Mouse (Mus musculus): Measurements from ENCODE around the gene Usp7. TPM values are rescaled to one million over a fixed set of nuclear protein-coding genes. Genes with fewer than 3 reads are reported as not detected.
A peak's percentile ranks its signal among the peaks of the same experiment; 100 is the strongest.

The Usp7 gene
- polyA plus RNA-seq, 1 experiment from 2014 or later, result 45.7 TPM

DNA sequence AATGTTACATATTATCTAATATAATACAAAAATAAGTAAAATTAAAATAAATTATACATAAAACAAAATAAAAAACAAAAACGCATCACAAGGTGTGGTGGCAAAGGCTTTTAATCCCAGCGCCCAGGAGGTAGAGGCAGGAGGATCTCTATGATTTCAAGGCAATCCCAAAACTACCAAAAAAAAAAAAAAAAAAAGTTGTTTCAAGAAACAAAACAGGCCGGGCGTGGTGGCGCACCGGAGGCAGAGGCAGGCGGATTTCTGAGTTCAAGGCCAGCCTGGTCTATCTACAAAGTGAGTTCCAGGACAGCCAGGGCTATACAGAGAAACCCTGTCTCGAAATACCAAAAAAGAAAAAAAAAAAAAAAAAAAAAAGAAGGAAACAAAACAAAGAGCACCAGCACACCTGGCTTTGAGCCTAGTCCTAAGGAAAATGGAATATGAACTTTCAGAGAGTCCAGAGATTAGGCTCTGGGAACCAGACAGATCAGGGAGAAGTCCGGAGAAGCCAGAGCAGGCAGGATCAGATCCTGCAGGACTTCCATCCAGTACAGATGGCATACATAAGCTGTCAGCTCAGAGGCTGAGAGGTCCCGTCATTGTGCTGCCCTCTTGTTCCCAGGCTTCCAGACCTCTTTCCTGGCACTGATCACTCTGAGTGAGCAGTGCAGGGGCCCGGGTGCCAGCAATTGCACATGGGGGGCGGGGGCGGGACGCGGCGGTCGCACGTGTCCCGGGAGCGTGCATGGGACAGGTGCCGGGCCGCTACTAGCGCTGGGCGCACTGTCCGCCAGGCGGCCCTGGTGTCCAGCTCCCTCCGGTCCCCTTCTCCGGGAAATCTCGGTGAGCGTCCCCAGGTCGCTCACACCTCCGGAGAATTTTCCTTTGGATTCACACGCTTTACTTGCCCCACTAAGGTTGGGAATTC is 36.8 kb upstream of the Usp7 start:
- 12% methylated on average over 33 of the region's 33 CpGs for WGBS
- H3K9ac ChIP-seq (ENCODE audit: low read length), result peak overlapping the region; percentile 60
- ATAC-seq (replicated peaks; ENCODE audit: low FRiP score) (peak; percentile 45), DNase-seq (ENCODE audit: low spot score) (peak; percentile 84)
- no peaks in the 10 kb centered on the region; the same call in 1 of the 2 replicates for H3K36me3 ChIP-seq (ENCODE audit: control insufficient read depth, insufficient read depth, low read length)
- H3K4me2 ChIP-seq (ENCODE audit: low read depth, low read length, severe bottlenecking), result peak overlapping the region; percentile 81
- peak overlapping the region; percentile 48 for H3K4me3 ChIP-seq (ENCODE audit: low read depth, low read length)
- H3K27me3 ChIP-seq (ENCODE audit: control insufficient read depth, insufficient read depth, low read length), result no peaks in the 10 kb centered on the region
- peak overlapping the region; percentile 88 for H3K27ac ChIP-seq (ENCODE audit: low read depth, low read length)
- H3K9me3 ChIP-seq (ENCODE audit: control insufficient read depth, low read length), result no peaks in the 10 kb centered on the region
- H3K4me1 ChIP-seq (replicated peaks; ENCODE audit: control insufficient read depth, insufficient read depth, low read length), result peaks cover 2% of the 10 kb centered on the region; the same call in 1 of the 2 replicates

DNA sequence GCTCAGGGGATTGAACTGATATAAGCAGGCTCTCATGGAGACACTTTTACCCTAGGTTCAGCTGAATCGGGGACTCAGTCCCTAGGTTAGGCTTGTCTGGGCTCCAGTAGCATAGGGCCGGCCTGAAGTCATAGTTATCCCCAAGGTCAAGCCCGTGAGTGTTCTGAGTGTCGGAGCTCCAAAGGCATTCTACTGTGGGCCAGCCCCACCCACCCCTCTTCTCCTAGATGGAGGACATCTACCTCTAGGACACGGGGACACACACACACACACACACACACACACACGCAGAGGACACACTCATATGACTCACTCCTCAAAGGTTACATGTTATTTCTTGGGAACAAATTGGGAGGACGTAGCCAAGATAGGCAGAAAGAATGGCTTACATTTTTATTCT is 35.3 kb upstream of the Usp7 start:
- Histone ChIP-seq H3K9ac (ENCODE audit: low read length) (no peak overlapping the region), H3K9me3 (ENCODE audit: control insufficient read depth, low read length) (no peaks in the 10 kb centered on the region), H3K4me3 (ENCODE audit: low read depth, low read length) (no peak overlapping the region), H3K4me2 (ENCODE audit: low read depth, low read length, severe bottlenecking) (no peak overlapping the region), H3K36me3 (ENCODE audit: control insufficient read depth, insufficient read depth, low read length) (no peaks in the 10 kb centered on the region), H3K4me1 (replicated peaks; ENCODE audit: control insufficient read depth, insufficient read depth, low read length) (peaks cover 2% of the 10 kb centered on the region; the same call in 1 of the 2 replicates), H3K27ac (ENCODE audit: low read depth, low read length) (no peak overlapping the region), H3K27me3 (ENCODE audit: control insufficient read depth, insufficient read depth, low read length) (no peaks in the 10 kb centered on the region)
- DNase-seq (ENCODE audit: low spot score), result no peak
- 87% methylated on average over 7 of the region's 7 CpGs for WGBS
- no peak for ATAC-seq (replicated peaks; ENCODE audit: low FRiP score)

DNA sequence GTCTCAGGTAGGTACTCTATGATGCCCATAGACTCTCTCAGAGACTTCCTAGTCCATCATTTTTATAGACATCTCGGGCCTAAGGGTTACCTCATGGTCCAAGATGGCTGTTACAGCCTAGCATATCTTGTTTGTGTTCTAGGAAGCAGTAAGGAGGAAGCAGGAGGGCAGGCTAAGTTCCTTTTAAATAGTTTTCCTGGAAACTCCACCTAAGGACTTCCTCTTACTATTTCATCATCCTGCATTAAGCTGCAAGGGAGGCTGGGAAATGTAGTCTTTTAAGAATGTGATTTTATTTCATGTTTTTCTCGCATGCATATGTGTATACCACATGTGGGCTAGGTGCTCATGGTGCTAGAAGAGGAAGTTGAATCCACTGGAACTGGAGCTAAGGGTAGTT is 31.6 kb upstream of the Usp7 start:
- Histone ChIP-seq H3K4me3 (ENCODE audit: low read depth, low read length) (no peak overlapping the region), H3K27ac (ENCODE audit: low read depth, low read length) (no peak overlapping the region), H3K27me3 (ENCODE audit: control insufficient read depth, insufficient read depth, low read length) (no peaks in the 10 kb centered on the region), H3K4me1 (replicated peaks; ENCODE audit: control insufficient read depth, insufficient read depth, low read length) (no peaks in the 10 kb centered on the region), H3K4me2 (ENCODE audit: low read depth, low read length, severe bottlenecking) (no peak overlapping the region), H3K9ac (ENCODE audit: low read length) (no peak overlapping the region), H3K36me3 (ENCODE audit: control insufficient read depth, insufficient read depth, low read length) (no peaks in the 10 kb centered on the region), H3K9me3 (ENCODE audit: control insufficient read depth, low read length) (no peaks in the 10 kb centered on the region)
- no peak for DNase-seq (ENCODE audit: low spot score)
- 70% methylated on average over 2 of the region's 2 CpGs for WGBS
- no peak for ATAC-seq (replicated peaks; ENCODE audit: low FRiP score)

DNA sequence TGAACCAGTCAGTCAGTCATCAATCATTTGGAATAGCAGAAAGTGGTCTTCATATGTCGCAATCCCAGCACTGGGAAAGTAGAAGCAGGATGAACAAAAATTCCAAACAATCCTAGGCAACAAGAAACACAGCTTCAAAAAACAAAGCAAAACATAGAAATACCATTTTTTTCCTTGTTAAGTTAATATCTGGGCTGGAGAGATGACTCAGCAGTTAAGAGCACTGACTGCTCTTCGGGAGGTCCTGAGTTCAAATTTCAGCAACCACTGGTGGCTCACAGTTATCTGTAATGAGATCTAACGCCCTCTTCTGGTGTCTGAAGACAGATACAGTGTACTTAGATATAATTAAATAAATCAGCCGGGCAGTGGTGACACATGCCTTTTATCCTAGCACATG is 30.5 kb upstream of the Usp7 start:
- no peak overlapping the region for H3K27ac ChIP-seq (ENCODE audit: low read depth, low read length)

DNA sequence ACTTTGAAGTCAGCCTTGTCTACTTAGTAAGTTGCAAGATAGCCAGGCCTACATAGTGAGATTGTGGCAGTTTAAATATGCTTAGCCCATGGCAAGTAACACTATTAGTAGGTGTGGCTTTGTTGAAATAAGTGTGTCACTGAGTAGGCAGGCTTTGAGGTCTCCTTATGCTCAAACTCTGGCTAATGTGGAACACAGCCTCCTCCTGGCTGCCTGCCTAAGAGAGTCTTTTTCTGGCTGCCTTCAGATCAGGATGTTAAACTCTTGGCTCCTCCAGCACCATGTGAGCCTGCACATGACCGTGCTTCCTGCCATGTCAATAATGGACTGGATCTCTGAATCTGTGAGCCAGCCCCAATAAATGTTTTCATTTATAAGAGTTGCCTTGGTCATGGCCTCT is 29.3 kb upstream of the Usp7 start:
- H3K9me3 ChIP-seq (ENCODE audit: control insufficient read depth, low read length), result no peaks in the 10 kb centered on the region
- ATAC-seq (replicated peaks; ENCODE audit: low FRiP score), result no peak
- H3K27me3 ChIP-seq (ENCODE audit: control insufficient read depth, insufficient read depth, low read length), result no peaks in the 10 kb centered on the region
- 88% methylated on average over 1 of the region's 1 CpGs for WGBS
- no peaks in the 10 kb centered on the region for H3K36me3 ChIP-seq (ENCODE audit: control insufficient read depth, insufficient read depth, low read length)
- H3K4me2 ChIP-seq (ENCODE audit: low read depth, low read length, severe bottlenecking), result no peak overlapping the region
- no peaks in the 10 kb centered on the region for H3K4me1 ChIP-seq (replicated peaks; ENCODE audit: control insufficient read depth, insufficient read depth, low read length)
- no peak for DNase-seq (ENCODE audit: low spot score)
- H3K27ac ChIP-seq (ENCODE audit: low read depth, low read length), result no peak overlapping the region
- H3K4me3 ChIP-seq (ENCODE audit: low read depth, low read length), result no peak overlapping the region
- no peak overlapping the region for H3K9ac ChIP-seq (ENCODE audit: low read length)

More for the DNA sequence above, 30.5 kb upstream of the Usp7 start:
- 82% methylated on average over 4 of the region's 4 CpGs for WGBS
- H3K4me2 ChIP-seq (ENCODE audit: low read depth, low read length, severe bottlenecking), result no peak overlapping the region
- H3K4me3 ChIP-seq (ENCODE audit: low read depth, low read length), result no peak overlapping the region
- H3K9ac ChIP-seq (ENCODE audit: low read length), result no peak overlapping the region
- no peaks in the 10 kb centered on the region for H3K4me1 ChIP-seq (replicated peaks; ENCODE audit: control insufficient read depth, insufficient read depth, low read length)
- DNase-seq (ENCODE audit: low spot score) (no peak), ATAC-seq (replicated peaks; ENCODE audit: low FRiP score) (no peak)
- no peaks in the 10 kb centered on the region for H3K9me3 ChIP-seq (ENCODE audit: control insufficient read depth, low read length)
- H3K36me3 ChIP-seq (ENCODE audit: control insufficient read depth, insufficient read depth, low read length), result no peaks in the 10 kb centered on the region
- H3K27me3 ChIP-seq (ENCODE audit: control insufficient read depth, insufficient read depth, low read length), result no peaks in the 10 kb centered on the region

DNA sequence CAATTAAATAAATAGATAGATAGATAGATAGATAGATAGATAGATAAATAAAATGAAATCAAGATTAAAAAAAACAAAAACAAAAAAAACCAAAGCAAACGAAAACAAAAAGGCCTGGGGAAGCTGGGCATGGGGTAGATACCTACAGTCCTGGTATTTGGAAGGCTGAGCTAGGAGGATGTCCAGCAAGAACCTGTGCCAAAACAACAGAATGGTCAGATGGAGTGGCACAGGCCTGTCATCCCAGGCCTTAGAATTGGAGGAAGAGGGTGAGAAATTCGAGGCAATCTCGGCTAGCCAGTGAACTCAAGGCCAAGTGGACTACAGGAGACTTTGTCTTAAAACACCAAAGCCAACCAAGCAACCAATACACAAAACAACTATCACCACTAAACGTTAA is 25.8 kb upstream of the Usp7 start:
- WGBS, result 83% methylated on average over 4 of the region's 4 CpGs
- Histone ChIP-seq H3K4me1 (replicated peaks; ENCODE audit: control insufficient read depth, insufficient read depth, low read length) (no peaks in the 10 kb centered on the region), H3K9ac (ENCODE audit: low read length) (no peak overlapping the region), H3K4me2 (ENCODE audit: low read depth, low read length, severe bottlenecking) (no peak overlapping the region), H3K27me3 (ENCODE audit: control insufficient read depth, insufficient read depth, low read length) (no peaks in the 10 kb centered on the region), H3K36me3 (ENCODE audit: control insufficient read depth, insufficient read depth, low read length) (no peaks in the 10 kb centered on the region), H3K27ac (ENCODE audit: low read depth, low read length) (no peak overlapping the region), H3K4me3 (ENCODE audit: low read depth, low read length) (no peak overlapping the region), H3K9me3 (ENCODE audit: control insufficient read depth, low read length) (no peaks in the 10 kb centered on the region)
- DNase-seq (ENCODE audit: low spot score), result no peak
- no peak for ATAC-seq (replicated peaks; ENCODE audit: low FRiP score)

DNA sequence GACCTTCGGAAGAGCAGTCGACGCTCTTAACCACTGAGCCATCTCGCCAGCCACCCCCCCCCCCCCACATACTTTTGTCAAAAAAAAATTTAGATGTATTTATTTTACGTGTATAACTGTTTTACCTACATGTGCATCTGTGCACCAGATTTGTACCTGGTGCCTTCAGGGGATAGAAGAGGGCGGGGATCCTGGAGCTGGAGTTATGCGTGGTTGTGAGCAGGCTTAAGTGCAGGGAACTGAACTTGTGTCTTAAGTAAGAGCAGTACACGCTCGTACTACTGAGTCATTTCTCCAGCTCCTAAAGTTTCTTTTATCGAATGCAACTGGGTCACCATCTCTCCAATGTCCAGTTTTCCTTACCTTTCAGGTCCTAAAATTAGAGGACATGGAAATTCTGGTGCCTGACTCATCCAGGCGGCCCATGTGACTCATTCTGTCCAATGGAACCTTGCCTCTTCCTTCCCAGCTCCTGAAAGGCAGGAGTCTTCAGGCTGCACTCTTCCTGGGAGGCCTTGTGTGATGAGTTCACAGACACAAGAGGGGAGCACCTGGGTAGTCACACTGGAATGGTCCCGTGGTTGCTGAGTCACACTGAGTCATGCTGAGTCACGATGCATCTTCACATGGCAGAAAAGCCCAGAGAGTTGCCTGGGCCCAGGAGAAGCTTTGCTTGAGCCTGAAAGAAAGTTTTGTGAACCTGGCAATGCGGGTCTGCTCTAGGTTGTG is 18.5 kb upstream of the Usp7 start:
- DNase-seq (ENCODE audit: low spot score) (peak; percentile 54), ATAC-seq (replicated peaks; ENCODE audit: low FRiP score) (no peak)
- WGBS, result 91% methylated on average over 14 of the region's 14 CpGs
- H3K36me3 ChIP-seq (ENCODE audit: control insufficient read depth, insufficient read depth, low read length), result no peaks in the 10 kb centered on the region
- H3K4me3 ChIP-seq (ENCODE audit: low read depth, low read length), result no peak overlapping the region
- no peaks in the 10 kb centered on the region for H3K9me3 ChIP-seq (ENCODE audit: control insufficient read depth, low read length)
- no peaks in the 10 kb centered on the region for H3K27me3 ChIP-seq (ENCODE audit: control insufficient read depth, insufficient read depth, low read length)
- H3K4me2 ChIP-seq (ENCODE audit: low read depth, low read length, severe bottlenecking), result no peak overlapping the region
- no peak overlapping the region for H3K9ac ChIP-seq (ENCODE audit: low read length)
- no peak overlapping the region for H3K27ac ChIP-seq (ENCODE audit: low read depth, low read length)
- no peaks in the 10 kb centered on the region for H3K4me1 ChIP-seq (replicated peaks; ENCODE audit: control insufficient read depth, insufficient read depth, low read length)

DNA sequence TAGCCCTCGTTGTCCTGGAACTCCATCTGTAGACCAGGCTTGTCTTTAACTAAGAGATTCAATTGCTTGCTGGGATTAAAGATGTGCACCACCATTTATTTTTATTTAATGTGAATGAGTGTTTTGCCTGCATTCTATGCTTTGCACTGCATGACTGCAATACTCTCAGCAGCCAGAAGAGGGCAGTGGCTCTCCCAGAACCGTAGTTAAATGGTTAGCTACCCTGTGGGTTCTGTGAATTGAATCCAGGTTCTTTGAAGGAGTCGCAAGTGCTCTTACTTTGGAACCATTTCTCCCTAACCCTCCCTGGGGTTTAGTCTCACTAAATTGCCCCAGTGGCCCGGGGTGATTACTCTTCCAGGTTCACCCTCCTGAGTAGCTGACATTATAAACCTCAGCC is 14.6 kb upstream of the Usp7 start:
- H3K9me3 ChIP-seq (ENCODE audit: control insufficient read depth, low read length), result no peaks in the 10 kb centered on the region
- H3K4me2 ChIP-seq (ENCODE audit: low read depth, low read length, severe bottlenecking), result no peak overlapping the region
- H3K9ac ChIP-seq (ENCODE audit: low read length), result no peak overlapping the region
- ATAC-seq (replicated peaks; ENCODE audit: low FRiP score) (no peak), DNase-seq (ENCODE audit: low spot score) (peak; percentile 78)
- no peak overlapping the region for H3K4me3 ChIP-seq (ENCODE audit: low read depth, low read length)
- no peaks in the 10 kb centered on the region for H3K36me3 ChIP-seq (ENCODE audit: control insufficient read depth, insufficient read depth, low read length)
- no peaks in the 10 kb centered on the region for H3K4me1 ChIP-seq (replicated peaks; ENCODE audit: control insufficient read depth, insufficient read depth, low read length)
- 19% methylated on average over 4 of the region's 4 CpGs for WGBS
- H3K27ac ChIP-seq (ENCODE audit: low read depth, low read length), result no peak overlapping the region
- no peaks in the 10 kb centered on the region for H3K27me3 ChIP-seq (ENCODE audit: control insufficient read depth, insufficient read depth, low read length)
